In genomic region chr17:30470286-30470685, GRCm38 (mm10) we compare ENCODE assay signal across 13 mouse cellular contexts.
A peak's percentile ranks its signal among the peaks of the same experiment; 100 is the strongest.
DNase-seq lines count a peak whose midpoint lies in the region; ATAC-seq lines count a peak whose summit lies in the region.
"Had no signal": no experiment of that assay in that cellular context is flagged by ENCODE, and none has a peak within 500 bp of the region (broad histone marks: within the 10 kb centered on the region; RNA-seq: fewer than 3 reads in every experiment).

No protein-coding gene starts in this region.

- no peaks in the 10 kb centered on the region for H3K27me3 ChIP-seq in heart, embryonic 10.5 days (ENCODE audit: insufficient read depth, poor library complexity, severe bottlenecking)
- H3K27me3 ChIP-seq in midbrain, embryonic 13.5 days = no peaks in the 10 kb centered on the region
- H3K27me3 ChIP-seq in midbrain, embryonic 10.5 days (ENCODE audit: low read depth, poor library complexity, severe bottlenecking) = no peaks in the 10 kb centered on the region

- H3K4me3 ChIP-seq in heart, embryonic 10.5 days = no peak overlapping the region
- H3K4me3 ChIP-seq in midbrain, embryonic 13.5 days (replicated peaks) = no peak overlapping the region
- no peak overlapping the region for H3K4me3 ChIP-seq in midbrain, embryonic 10.5 days
- H3K4me3 ChIP-seq: forebrain, embryonic 10.5 days had no signal

- no peak overlapping the region for H3K4me2 ChIP-seq in midbrain, embryonic 13.5 days (replicated peaks)
- H3K4me2 ChIP-seq: liver, embryonic 11.5 days had no signal

- H3K4me1 ChIP-seq in heart, embryonic 10.5 days = peaks cover 72% of the 10 kb centered on the region
- peaks cover 57% of the 10 kb centered on the region for H3K4me1 ChIP-seq in midbrain, embryonic 13.5 days (replicated peaks)
- H3K4me1 ChIP-seq in midbrain, embryonic 10.5 days = peaks cover 59% of the 10 kb centered on the region

- H3K27ac ChIP-seq in heart, embryonic 10.5 days = no peak overlapping the region
- 0 out of 2 replicates have a peak overlapping the region, but pooled peaks have one; percentile 25 for H3K27ac ChIP-seq in midbrain, embryonic 13.5 days
- no peak overlapping the region for H3K27ac ChIP-seq in midbrain, embryonic 10.5 days (replicated peaks)
- H3K27ac ChIP-seq: forebrain, embryonic 10.5 days had no signal

- 64% methylated on average over 8 of the region's 8 CpGs for WGBS in heart, embryonic 10.5 days
- WGBS in midbrain, embryonic 13.5 days = 27% methylated on average over 8 of the region's 8 CpGs
- 71% methylated on average over 8 of the region's 8 CpGs for WGBS in midbrain, embryonic 10.5 days

- 0 out of 2 replicates have a peak, but pooled peaks have one; percentile 51 for ATAC-seq in midbrain, embryonic 13.5 days

- DNase-seq in heart, embryonic 10.5 days (ENCODE audit: low spot score) = peak; percentile 53
- DNase-seq in heart, postnatal 25 days (ENCODE audit: low spot score) = no peak
- DNase-seq in kidney, postnatal 4 days = peak; percentile 35 to 61
- no peak for DNase-seq in kidney, adult 8-10 months
- no peak for DNase-seq in midbrain, embryonic 10.5 days (ENCODE audit: low spot score)
- DNase-seq in adrenal gland, postnatal 14 days = no peak
- DNase-seq: kidney, adult 11 months; left cerebral cortex, postnatal 4 days; spleen, adult 18-20 months; thymus, postnatal 14 days had no signal

- intact Hi-C loops in heart, postnatal 25 days (cut with DNase I) = no loop called here

- no peaks in the 10 kb centered on the region for H3K36me3 ChIP-seq in heart, embryonic 10.5 days
- H3K36me3 ChIP-seq in midbrain, embryonic 13.5 days = no peaks in the 10 kb centered on the region
- H3K36me3 ChIP-seq in midbrain, embryonic 10.5 days = no peaks in the 10 kb centered on the region
- H3K36me3 ChIP-seq: forebrain, embryonic 10.5 days had no signal

- no peaks in the 10 kb centered on the region for H3K9me3 ChIP-seq in heart, embryonic 10.5 days
- H3K9me3 ChIP-seq in midbrain, embryonic 13.5 days = no peaks in the 10 kb centered on the region
- no peaks in the 10 kb centered on the region for H3K9me3 ChIP-seq in midbrain, embryonic 10.5 days (replicated peaks)
- H3K9me3 ChIP-seq: forebrain, embryonic 10.5 days had no signal

- H3K9ac ChIP-seq in midbrain, embryonic 13.5 days (replicated peaks) = no peak overlapping the region; the same call in 1 of the 2 replicates

Comparison
In these comparisons a context has a peak if more than half of its experiments do, and no peak if none do; other contexts are left out.
1. DNase-seq: peak in heart, embryonic 10.5 days (single experiment) and kidney, postnatal 4 days (2 of 2); none in heart, postnatal 25 days (single experiment), kidney, adult 8-10 months (0 of 2), midbrain, embryonic 10.5 days (single experiment) and adrenal gland, postnatal 14 days (single experiment).